Mouse (Mus musculus) embryonic facial prominence, embryonic 14.5 days (tissue): ENCODE data around the gene Gm4707. TPM values are rescaled to one million over a fixed set of nuclear protein-coding genes. Genes with fewer than 3 reads are reported as not detected.

Experiments used
- ATAC-seq: fragments of 200-750 bp; cut with Nextera tagmentation; 2 replicates; pipeline ENCODE4 v1.8.0; 2017; ENCODE audit warnings: low read depth, moderate number of reproducible peaks, moderate TSS enrichment
- DNase-seq: peaks from one replicate; pipeline ENCODE4 v3.0.0-alpha.2; 2015; ENCODE audit warnings: low spot score
- H3K27ac ChIP-seq: fragments of 300-500 bp; sonication (generic); replicated peaks from 2 replicates; pipeline ENCODE4 v1.5.1; 2014; ENCODE audit warnings: low read depth, mild to moderate bottlenecking, low read length, moderate library complexity
- H3K27me3 ChIP-seq: fragments of 300-500 bp; sonication (generic); replicated peaks from 2 replicates; pipeline ENCODE4 v1.6.1; 2014; ENCODE audit warnings: low read length; ENCODE audit not compliant: control insufficient read depth, insufficient read depth
- H3K36me3 ChIP-seq: fragments of 300-500 bp; sonication (generic); 2 replicates; pipeline ENCODE4 v1.6.1; 2014; ENCODE audit warnings: low read length, mixed read lengths; ENCODE audit not compliant: control insufficient read depth, insufficient read depth
- H3K4me1 ChIP-seq: fragments of 300-500 bp; sonication (generic); 2 replicates; pipeline ENCODE4 v1.6.1; 2014; ENCODE audit warnings: antibody characterized with exemption, low read length; ENCODE audit not compliant: control insufficient read depth, insufficient read depth
- H3K4me2 ChIP-seq: fragments of 300-500 bp; sonication (generic); 2 replicates; pipeline ENCODE4 v1.6.1; 2014; ENCODE audit warnings: low read depth, mild to moderate bottlenecking, low read length, moderate library complexity, mixed read lengths
- H3K4me3 ChIP-seq: fragments of 300-500 bp; sonication (generic); 2 replicates; pipeline ENCODE4 v1.5.1; 2014; ENCODE audit warnings: low read depth, mild to moderate bottlenecking, low read length
- H3K9ac ChIP-seq: fragments of 300-500 bp; sonication (generic); 2 replicates; pipeline ENCODE4 v1.6.1; 2014; ENCODE audit warnings: low read depth, mild to moderate bottlenecking, low read length, moderate library complexity, mixed read lengths
- H3K9me3 ChIP-seq: fragments of 300-500 bp; sonication (generic); 2 replicates; pipeline ENCODE4 v1.6.1; 2016; ENCODE audit warnings: low read length; ENCODE audit not compliant: control insufficient read depth
- WGBS: fragments of 180-500 bp; shearing (Covaris S2); extraction: QIAGEN DNeasy Blood & Tissue Kit; methylation state at CpG from one replicate; pipeline ENCODE4 v1.1.7; 2014; 5-methylcytosine and 5-hydroxymethylcytosine counted together
- polyA plus RNA-seq: library from polyadenylated mRNA; unstranded; fragments of >200 nt; fragmentation: Nextera tagmentation; extraction: Ambion mirVana; gene quantifications from 2 replicates; pipeline ENCODE4 v1.2.1, GENCODE M21; 2014

Gm4707 gene
- polyA plus RNA-seq, 1 experiment from 2014 or later: 2.3 TPM

- WGBS: 100% methylated on average over 1 of the region's 1 CpGs
- H3K4me1 ChIP-seq: no peaks in the 10 kb centered on the region
- no peak for ATAC-seq
- H3K27ac ChIP-seq: no peak overlapping the region
- H3K9me3 ChIP-seq: peaks cover 7% of the 10 kb centered on the region
- no peaks in the 10 kb centered on the region for H3K27me3 ChIP-seq
- no peak for DNase-seq
- H3K9ac ChIP-seq: no peak overlapping the region
- H3K36me3 ChIP-seq: peaks cover 43% of the 10 kb centered on the region
- H3K4me2 ChIP-seq: no peak overlapping the region
- no peak overlapping the region for H3K4me3 ChIP-seq
These were observed 42.7 kb downstream of the Gm4707 start for GRCm38 (mm10) chr17:71417008-71417407.

Other genes starting within 250 kb of the Gm4707 start
- 23.1 and 24.5 TPM in 2 replicates for gene Emilin2, start 147.9 kb downstream of the Gm4707 start, polyA plus RNA-seq
- gene Smchd1, start 15.4 kb upstream of the Gm4707 start, polyA plus RNA-seq: 74.4 and 83.8 TPM in 2 replicates
- gene Ndc80, start 66.9 kb upstream of the Gm4707 start, polyA plus RNA-seq: 30.2 and 37.6 TPM in 2 replicates
- gene Spdya, start 92.1 kb upstream of the Gm4707 start, polyA plus RNA-seq: 0.29 and 1.0 TPM in 2 replicates
- gene Wdr43, start 156.0 kb upstream of the Gm4707 start, polyA plus RNA-seq: 80.0 and 85.1 TPM in 2 replicates
- 0.62 and 0.93 TPM in 2 replicates for gene Togaram2, start 213.3 kb upstream of the Gm4707 start, polyA plus RNA-seq